Mouse (Mus musculus) adrenal gland, adult 18-20 months (tissue): ENCODE measurements around the gene Gstp2. TPM values are rescaled to one million over a fixed set of nuclear protein-coding genes. Genes with fewer than 3 reads are reported as not detected.

Source experiments
- DNase-seq, 2 experiments: peaks; one replicate each; pipeline ENCODE4 v3.0.0; 2021 to 2022; ENCODE audit warnings: low spot score in 2 of 2
- total RNA-seq, 2 experiments: library from RNA; stranded (reverse); gene quantifications; 1 replicate in 1 of 2; 2 replicates in 1 of 2; pipeline ENCODE4 v1.2.3; 2021

Gene Gstp2
- total RNA-seq, 2 experiments from 2014 or later: 50.2 to 66.1 TPM

DNA sequence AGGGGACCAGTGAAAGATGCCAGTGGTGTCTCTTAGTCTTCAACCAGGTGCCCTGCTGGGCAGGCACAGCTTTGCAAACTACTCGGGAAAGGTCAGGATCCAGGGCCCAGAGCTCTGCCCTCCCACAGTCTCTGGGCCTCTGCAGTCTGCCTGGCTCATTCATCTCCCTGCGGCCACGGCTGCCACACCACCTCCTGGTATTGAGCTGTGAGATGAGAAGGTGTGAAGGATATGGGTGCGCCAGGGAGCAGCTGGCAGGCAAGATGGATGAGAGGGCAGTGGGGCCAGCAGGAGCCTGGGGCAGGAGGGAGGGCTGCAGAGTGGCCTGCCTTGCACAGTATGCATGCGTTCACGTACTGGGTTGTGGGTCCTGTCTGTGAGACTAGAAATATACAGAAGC lies 55.0 kb downstream of the Gstp2 start:
- no peak for DNase-seq

Other genes with a start within 250 kb of the Gstp2 start
- 100 to 1,000 TPM in 1 of 2 experiments, 10 to 100 TPM in 1; 82.1 to 271 TPM for gene Chka, start 194.2 kb downstream of the Gstp2 start, total RNA-seq
- gene Tcirg1, start 138.9 kb downstream of the Gstp2 start, total RNA-seq: 10 to 100 TPM; 66.3 to 84.7 TPM
- gene Ndufs8, start 133.2 kb downstream of the Gstp2 start, total RNA-seq: 100 to 1,000 TPM; 344 to 380 TPM
- gene Aldh3b1, start 116.2 kb downstream of the Gstp2 start, total RNA-seq: 100 to 1,000 TPM in 1 of 2 experiments, 10 to 100 TPM in 1; 14.4 to 169 TPM
- 10 to 100 TPM; 53.3 to 64.4 TPM for gene Unc93b1, start 110.8 kb downstream of the Gstp2 start, total RNA-seq
- 1 to 10 TPM in 1 of 2 experiments, under 1 TPM in 1; 0.29 to 1.0 TPM for gene Aldh3b3, start 87.4 kb downstream of the Gstp2 start, total RNA-seq
- gene Aldh3b2, start 73.7 kb downstream of the Gstp2 start, total RNA-seq: 10 to 100 TPM in 1 of 2 experiments, 1 to 10 TPM in 1; 6.7 to 13.8 TPM
- 10 to 100 TPM; 16.1 to 20.8 TPM for gene Acy3, start 59.5 kb downstream of the Gstp2 start, total RNA-seq
- gene Tbx10, start 53.3 kb downstream of the Gstp2 start, total RNA-seq: not detected
- 10 to 100 TPM; 27.6 to 33.3 TPM for gene Nudt8, start 45.4 kb downstream of the Gstp2 start, total RNA-seq
- gene Gm49405, start 45.4 kb downstream of the Gstp2 start, total RNA-seq: 1 to 10 TPM; 1.1 TPM
- gene Doc2g, start 42.7 kb downstream of the Gstp2 start, total RNA-seq: 1 to 10 TPM; 1.9 to 2.4 TPM
- 100 to 1,000 TPM; 359 to 601 TPM for gene Ndufv1, start 33.2 kb downstream of the Gstp2 start, total RNA-seq
- gene Gstp1, start 8.0 kb downstream of the Gstp2 start, total RNA-seq: 100 to 1,000 TPM; 392 to 420 TPM
- 1 to 10 TPM; 2.0 to 2.1 TPM for gene Gstp3, start 13.5 kb upstream of the Gstp2 start, total RNA-seq
- gene Cabp2, start 35.6 kb upstream of the Gstp2 start, total RNA-seq: not detected
- 100 to 1,000 TPM; 125 to 147 TPM for gene Cdk2ap2, start 51.2 kb upstream of the Gstp2 start, total RNA-seq
- gene Pitpnm1, start 54.0 kb upstream of the Gstp2 start, total RNA-seq: 100 to 1,000 TPM in 1 of 2 experiments, 10 to 100 TPM in 1; 85.6 to 115 TPM
- gene Aip, start 79.8 kb upstream of the Gstp2 start, total RNA-seq: 100 to 1,000 TPM; 119 to 121 TPM
- gene Gpr152, start 93.8 kb upstream of the Gstp2 start, total RNA-seq: not detected
- under 1 TPM; 0.16 to 0.60 TPM for gene Cabp4, start 98.0 kb upstream of the Gstp2 start, total RNA-seq
- 100 to 1,000 TPM; 145 to 150 TPM for gene Coro1b, start 102.6 kb upstream of the Gstp2 start, total RNA-seq
- 1 to 10 TPM; 3.2 to 3.3 TPM for gene Ptprcap, start 107.6 kb upstream of the Gstp2 start, total RNA-seq
- gene Rps6kb2, start 117.3 kb upstream of the Gstp2 start, total RNA-seq: 10 to 100 TPM; 30.2 to 36.3 TPM
- gene Carns1, start 129.5 kb upstream of the Gstp2 start, total RNA-seq: 1 to 10 TPM; 3.2 to 3.5 TPM
- gene Tbc1d10c, start 145.3 kb upstream of the Gstp2 start, total RNA-seq: 1 to 10 TPM; 1.1 to 1.6 TPM
- gene Ppp1ca, start 146.0 kb upstream of the Gstp2 start, total RNA-seq: 100 to 1,000 TPM; 353 to 384 TPM
- 1 to 10 TPM; 7.5 to 9.0 TPM for gene Rad9a, start 155.6 kb upstream of the Gstp2 start, total RNA-seq
- gene Clcf1, start 168.2 kb upstream of the Gstp2 start, total RNA-seq: 10 to 100 TPM in 1 of 2 experiments, 1 to 10 TPM in 1; 7.9 to 11.1 TPM
- not detected for gene AC109138.7, start 168.3 kb upstream of the Gstp2 start, total RNA-seq
- gene Pold4, start 185.9 kb upstream of the Gstp2 start, total RNA-seq: 10 to 100 TPM; 41.0 to 44.4 TPM
- gene Ssh3, start 223.2 kb upstream of the Gstp2 start, total RNA-seq: 10 to 100 TPM; 23.7 to 31.6 TPM
- 1 to 10 TPM; 3.2 to 5.0 TPM for gene Ankrd13d, start 237.1 kb upstream of the Gstp2 start, total RNA-seq